Mouse (Mus musculus) megakaryocyte progenitor cell, adult 5-6 weeks (primary cell): ENCODE measurements around the gene Psen2. TPM values are rescaled to one million over a fixed set of nuclear protein-coding genes. Genes with fewer than 3 reads are reported as not detected.
A peak's percentile ranks its signal among the peaks of the same experiment; 100 is the strongest.

ENCODE experiments used
- ATAC-seq: replicated peaks from 2 replicates; pipeline ENCODE4 v1.8.0; 2016; ENCODE audit warnings: mild to moderate bottlenecking, moderate TSS enrichment, inconsistent platforms; ENCODE audit not compliant: poor library complexity
- total RNA-seq, 2 experiments: library from RNA; stranded (forward) in 1 of 2; stranded (reverse) in 1 of 2; fragments of 157-497, 149-512 nt in 1 of 2; fragments of 200-1000 nt in 1 of 2; gene quantifications; 2 replicates each; pipeline versions ENCODE4 v1.2.3 to v1.2.4; 2015 to 2017

Gene Psen2
- total RNA-seq, 2 experiments from 2014 or later = 19.5 to 27.2 TPM

- peak; percentile 42 for ATAC-seq
Observed at GRCm38 (mm10) chr1:180249666-180250440, 13.4 kb downstream of the Psen2 start.

- no peak for ATAC-seq
Observed at GRCm38 (mm10) chr1:180248593-180249146, 14.6 kb downstream of the Psen2 start.

- peak; percentile 70 for ATAC-seq
Observed at GRCm38 (mm10) chr1:180247901-180248300, 15.3 kb downstream of the Psen2 start.

GRCm38 (mm10) chr1:180245741-180246507, 17.3 kb downstream of the Psen2 start:
- no peak for ATAC-seq

- no peak for ATAC-seq
Observed at GRCm38 (mm10) chr1:180231729-180232128, 31.5 kb downstream of the Psen2 start.

GRCm38 (mm10) chr1:180230580-180230979, 32.7 kb downstream of the Psen2 start:
- no peak for ATAC-seq

GRCm38 (mm10) chr1:180229906-180230305, 33.3 kb downstream of the Psen2 start:
- no peak for ATAC-seq

GRCm38 (mm10) chr1:180228854-180229253, 34.4 kb downstream of the Psen2 start:
- no peak for ATAC-seq

GRCm38 (mm10) chr1:180226766-180227165, 36.5 kb downstream of the Psen2 start:
- ATAC-seq = no peak

GRCm38 (mm10) chr1:180226221-180226713, 37.0 kb downstream of the Psen2 start:
- ATAC-seq = peak; percentile 57

- ATAC-seq = peak; percentile 86
Observed at GRCm38 (mm10) chr1:180225500-180226220, 37.6 kb downstream of the Psen2 start.

GRCm38 (mm10) chr1:180222007-180222406, 41.2 kb downstream of the Psen2 start:
- ATAC-seq = no peak

GRCm38 (mm10) chr1:180220791-180221542, 42.3 kb downstream of the Psen2 start:
- ATAC-seq = no peak

GRCm38 (mm10) chr1:180216541-180217276, 46.5 kb downstream of the Psen2 start:
- no peak for ATAC-seq

GRCm38 (mm10) chr1:180215044-180215443, 48.2 kb downstream of the Psen2 start:
- peak; percentile 99 for ATAC-seq

- no peak for ATAC-seq
Observed at GRCm38 (mm10) chr1:180212911-180213310, 50.3 kb downstream of the Psen2 start.

- no peak for ATAC-seq
Observed at GRCm38 (mm10) chr1:180210781-180211271, 52.4 kb downstream of the Psen2 start.

- no peak for ATAC-seq
Observed at GRCm38 (mm10) chr1:180210031-180210432, 53.2 kb downstream of the Psen2 start.

- ATAC-seq = no peak
Observed at GRCm38 (mm10) chr1:180208370-180208769, 54.9 kb downstream of the Psen2 start.
